Mouse (Mus musculus): ENCODE data around the gene Trappc1. TPM values are rescaled to one million over a fixed set of nuclear protein-coding genes. Genes with fewer than 3 reads are reported as not detected.

The Trappc1 gene
- total RNA-seq, 2 experiments from 2014 or later, result 195 to 219 TPM

DNA sequence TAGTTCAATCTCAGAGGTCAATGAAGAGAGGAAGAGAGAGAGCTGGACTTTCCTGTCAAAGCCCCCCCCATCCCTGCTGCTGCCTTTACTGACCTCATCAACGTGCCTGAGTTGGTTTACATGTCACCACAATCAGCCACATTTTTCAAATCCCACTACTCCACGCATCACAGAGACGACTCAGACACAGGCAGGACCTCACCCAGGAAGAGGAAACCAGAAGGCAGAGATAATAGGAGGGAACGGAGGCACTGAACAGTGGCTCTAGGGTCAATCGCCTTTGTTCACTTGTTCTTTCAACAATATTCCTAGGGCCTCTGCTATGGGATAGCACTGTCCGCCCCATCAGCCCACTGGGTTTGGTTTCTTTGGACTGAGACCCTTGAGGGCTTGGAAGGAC is 3.9 kb downstream of the Trappc1 start:
- ATAC-seq (ENCODE audit: poor library complexity, severe bottlenecking), result no peak

DNA sequence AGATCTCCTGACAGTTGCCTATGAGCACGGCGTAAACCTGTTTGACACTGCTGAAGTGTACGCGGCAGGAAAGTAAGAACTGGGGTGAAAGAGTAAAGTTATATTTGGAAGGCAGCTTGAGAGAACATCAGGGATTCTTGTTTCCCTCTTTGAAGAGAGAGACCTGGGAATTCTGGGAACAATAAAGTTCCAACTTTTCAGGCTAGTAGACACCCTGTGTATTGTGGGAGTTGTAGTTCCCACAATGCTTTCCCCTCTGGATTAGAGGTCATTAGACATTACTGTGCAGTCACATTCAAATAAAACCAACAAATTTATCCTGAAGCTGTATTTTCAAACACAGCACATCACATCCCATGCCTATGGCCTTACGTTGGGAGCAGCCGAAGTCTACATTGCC is 4.7 kb downstream of the Trappc1 start:
- ATAC-seq (ENCODE audit: poor library complexity, severe bottlenecking), result no peak

DNA sequence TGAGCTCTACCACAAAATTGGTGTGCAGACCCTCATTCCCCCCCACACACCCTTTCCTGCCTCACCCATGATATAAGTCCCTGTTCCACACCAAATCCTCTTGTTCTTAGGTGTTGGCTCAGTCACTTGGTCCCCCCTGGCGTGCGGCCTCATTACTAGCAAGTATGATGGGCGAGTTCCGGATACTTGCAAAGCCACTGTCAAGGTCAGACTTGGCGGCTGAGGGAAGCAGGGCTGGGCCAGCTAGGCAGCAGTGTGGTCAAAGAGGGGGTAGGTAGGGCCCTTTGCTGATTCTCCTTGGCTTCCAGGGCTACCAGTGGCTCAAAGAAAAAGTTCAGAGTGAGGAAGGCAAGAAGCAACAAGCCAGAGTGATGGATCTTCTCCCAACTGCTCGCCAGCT is 7.4 kb downstream of the Trappc1 start:
- ATAC-seq (ENCODE audit: poor library complexity, severe bottlenecking), result no peak

DNA sequence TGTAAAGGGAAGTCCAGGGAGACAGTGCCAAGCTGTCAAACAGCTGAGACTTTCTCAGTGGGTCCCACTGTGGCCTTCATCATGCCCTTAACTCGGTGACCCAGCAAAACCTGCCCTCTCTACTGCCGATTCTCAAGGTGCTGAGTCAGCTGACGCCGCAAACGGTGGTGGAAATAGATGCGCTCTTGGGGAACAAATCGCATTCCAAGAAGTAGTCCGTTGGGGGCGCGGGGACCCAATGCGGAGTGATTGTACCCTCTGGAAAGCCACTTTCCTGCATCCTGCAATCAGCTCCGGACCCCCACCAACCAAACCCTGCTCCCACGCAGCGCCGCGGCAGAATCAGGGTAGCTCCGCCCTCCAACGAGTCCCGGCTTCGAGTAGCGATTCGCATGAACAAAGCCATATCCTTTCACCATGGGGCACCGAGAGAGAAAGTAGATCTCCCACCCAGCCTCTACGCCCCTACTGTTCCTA is 8.2 kb downstream of the Trappc1 start:
- ATAC-seq (ENCODE audit: poor library complexity, severe bottlenecking), result peak; percentile 47; the same call in 1 of the 2 replicates

DNA sequence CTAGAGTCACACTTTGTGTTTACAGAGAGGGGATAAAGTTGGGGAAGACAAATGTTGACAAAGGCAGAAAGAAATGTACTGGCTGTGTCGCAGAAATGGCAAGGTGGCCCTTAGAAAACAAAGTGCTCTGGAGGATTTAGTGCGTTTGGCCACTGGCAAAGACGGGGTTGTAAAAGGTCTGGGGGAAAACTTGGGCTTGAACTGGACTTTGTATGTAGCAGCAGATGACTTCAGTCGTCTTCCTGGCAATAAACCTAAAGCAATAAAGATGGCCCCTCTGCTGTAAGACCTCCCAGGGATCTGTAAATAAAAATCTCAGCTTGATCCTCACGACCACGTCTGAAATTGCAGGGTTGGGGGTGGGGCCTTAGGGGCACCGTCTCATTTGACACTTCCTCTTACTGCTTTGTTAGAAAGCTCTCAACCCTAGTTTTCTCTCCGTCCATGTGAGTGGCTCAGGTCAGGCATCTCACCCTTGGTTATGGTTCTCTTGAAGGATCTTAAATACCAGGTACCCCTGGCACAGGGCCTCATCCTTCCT is 9.0 kb downstream of the Trappc1 start:
- ATAC-seq (ENCODE audit: poor library complexity, severe bottlenecking), result no peak

DNA sequence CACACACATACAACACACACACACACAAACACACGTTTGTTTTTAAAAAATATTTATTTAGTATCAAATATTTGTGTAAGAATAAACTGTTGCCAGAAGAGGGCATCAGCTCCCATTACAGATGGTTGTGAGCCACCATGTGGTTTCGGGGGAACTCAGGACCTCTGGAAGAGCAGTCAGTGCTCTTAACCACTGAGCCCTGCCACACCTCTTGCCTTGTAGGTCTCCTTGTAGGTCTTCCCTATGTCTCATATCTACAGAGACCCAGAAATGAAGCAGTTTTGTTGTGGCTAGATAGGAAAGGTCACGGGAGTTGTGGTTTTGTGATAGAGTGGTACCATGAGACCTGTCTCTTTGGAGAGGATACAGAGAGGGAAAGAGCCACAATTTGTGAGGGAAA is 10.1 kb downstream of the Trappc1 start:
- ATAC-seq (ENCODE audit: poor library complexity, severe bottlenecking), result no peak

DNA sequence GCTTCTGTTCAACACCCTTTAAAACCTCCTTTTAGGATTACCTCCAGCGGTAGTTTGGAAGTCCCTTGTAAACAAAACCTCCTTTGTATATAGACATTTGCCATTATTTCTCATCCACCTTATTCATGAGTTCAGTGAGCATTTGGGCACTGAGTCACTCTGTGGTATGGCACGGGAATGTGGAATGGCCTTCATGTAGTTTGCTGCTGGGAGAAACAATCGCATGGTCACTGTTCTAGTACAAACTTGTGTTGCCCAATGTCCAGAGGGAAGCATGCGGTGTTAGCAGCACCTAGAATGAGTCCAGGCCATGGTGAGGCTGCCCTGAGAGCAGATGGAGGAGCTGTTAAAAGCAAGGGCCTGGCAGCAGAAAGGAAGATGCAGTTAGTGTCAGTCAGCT is 11.0 kb downstream of the Trappc1 start:
- no peak for ATAC-seq (ENCODE audit: poor library complexity, severe bottlenecking)

DNA sequence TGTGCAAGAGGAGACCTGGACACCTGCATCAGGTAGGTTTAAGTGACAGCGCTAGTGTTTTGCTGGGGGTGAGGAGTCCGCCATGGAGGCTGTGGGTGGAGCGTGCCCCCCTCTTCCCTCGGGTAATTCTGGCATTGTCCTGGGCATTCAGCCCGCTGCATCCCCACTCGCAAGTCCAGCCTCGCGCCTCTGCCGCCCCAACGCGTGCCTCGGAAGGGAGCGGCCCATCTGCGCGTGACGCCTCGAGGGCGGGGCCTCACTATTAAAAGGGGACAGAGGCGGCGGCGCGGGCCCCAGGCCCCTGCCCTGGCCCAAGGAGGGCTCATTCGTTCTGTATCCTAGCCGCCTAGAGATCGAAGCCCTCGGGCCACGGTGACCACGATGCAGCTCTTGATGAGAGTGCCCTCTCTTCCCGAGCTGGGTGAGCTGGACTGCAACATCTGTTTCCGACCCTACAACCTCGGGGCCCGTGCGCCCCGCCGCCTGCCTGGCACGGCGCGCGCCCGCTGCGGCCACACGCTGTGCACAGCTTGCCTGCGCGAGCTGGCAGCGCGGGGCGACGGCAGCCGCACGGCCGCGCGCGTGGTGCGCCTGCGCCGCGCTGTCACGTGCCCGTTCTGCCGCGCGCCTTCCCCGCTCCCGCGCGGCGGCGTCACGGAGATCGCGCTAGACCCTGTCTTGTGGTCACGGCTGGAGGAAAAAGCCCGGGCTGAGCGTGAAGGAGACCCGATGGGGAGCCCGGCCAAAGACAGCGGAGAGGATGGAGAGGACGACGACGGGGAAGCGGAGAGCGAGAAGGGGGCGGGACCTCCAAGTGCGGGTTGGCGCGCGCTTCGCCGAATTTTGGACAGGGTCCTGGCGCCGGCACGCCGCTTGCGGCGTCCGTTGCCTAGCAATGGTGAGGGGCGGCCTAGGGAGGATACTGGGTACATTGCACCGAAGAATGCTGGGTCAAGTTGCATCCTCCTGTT is 16.7 kb downstream of the Trappc1 start, which contains the start of gene Rnf227:
TSS of gene Rnf227 (plus strand) at position 301 of the 971 bp plus-strand sequence.
- ATAC-seq (ENCODE audit: poor library complexity, severe bottlenecking), result peak; percentile 77

DNA sequence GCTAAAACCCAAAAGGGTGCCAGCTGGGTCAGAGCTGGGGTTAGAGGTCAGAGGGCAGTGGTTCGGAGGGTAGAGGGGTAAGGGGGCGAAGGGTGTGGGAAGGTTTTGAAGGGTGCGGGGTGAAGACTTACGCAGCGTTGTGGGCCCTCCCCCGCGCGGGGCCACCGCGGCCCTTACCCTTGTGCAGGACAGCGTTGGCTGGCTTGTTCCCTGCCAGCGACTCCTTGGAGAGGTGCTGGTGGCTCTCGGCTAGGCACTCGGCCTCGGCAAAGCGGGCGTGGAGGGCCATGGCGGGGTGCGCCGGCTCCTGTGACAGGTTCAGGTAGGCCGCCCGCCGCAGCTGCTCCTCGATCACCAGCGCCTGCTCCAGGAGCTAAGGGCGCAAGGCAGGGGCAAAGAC is 22.7 kb downstream of the Trappc1 start:
- ATAC-seq (ENCODE audit: poor library complexity, severe bottlenecking), result no peak

DNA sequence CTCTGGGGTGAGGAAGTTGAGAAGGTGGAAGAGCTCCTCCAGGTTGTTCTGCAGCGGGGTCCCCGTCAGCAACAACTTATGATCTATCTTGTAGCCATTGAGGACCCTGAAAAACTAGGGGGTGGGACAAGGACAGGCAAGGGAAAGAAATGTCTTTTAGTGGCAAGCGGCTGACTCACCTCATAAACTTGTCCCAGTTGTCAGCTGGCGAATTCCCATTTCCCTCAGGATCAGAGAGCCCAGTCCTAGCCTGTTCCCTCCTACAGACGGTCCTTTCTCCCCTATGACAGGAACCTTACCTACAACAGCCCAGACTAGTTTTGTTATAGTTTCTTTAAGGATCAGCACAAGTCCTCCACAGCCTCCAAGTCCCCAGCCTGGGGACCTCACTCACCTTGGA is 32.8 kb downstream of the Trappc1 start:
- ATAC-seq (ENCODE audit: poor library complexity, severe bottlenecking), result no peak

DNA sequence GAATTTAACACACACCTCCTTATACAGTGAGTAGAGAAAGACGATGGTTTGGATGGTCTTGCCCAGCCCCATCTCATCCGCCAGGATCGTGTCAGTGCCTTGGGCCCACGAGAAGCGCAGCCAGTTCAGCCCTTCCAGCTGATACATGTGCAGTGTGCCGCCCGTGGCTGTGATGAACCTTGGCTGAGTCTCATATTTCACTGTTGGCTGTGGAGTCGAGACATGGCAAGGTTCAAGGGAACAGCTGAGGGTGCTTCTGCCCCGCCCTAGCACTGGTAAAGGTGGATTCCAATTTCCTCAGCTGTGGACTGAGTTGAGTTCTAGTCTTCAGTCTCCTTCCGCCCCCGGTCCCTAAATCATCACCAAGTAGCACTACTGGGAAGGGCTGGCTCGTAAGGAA is 33.9 kb downstream of the Trappc1 start:
- no peak for ATAC-seq (ENCODE audit: poor library complexity, severe bottlenecking)

DNA sequence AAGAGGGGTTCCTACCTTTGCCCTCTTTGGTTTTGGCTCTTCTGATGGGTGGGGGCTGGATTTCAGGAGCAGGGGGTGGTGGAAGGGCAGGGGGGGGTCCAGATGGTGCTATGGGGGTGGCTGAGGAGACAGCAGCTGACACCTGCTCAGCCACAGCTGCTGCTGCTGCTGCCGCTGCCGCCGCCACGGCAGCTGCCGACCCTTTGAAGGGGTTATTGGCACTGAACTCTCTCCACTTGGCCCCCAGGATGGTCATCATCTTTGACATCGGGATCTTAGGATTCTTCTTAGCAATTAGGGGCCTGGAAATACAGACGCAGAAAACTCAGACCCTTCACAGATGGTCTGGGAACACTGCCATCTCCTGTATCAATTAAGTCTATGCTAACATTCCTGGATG is 38.2 kb downstream of the Trappc1 start:
- ATAC-seq (ENCODE audit: poor library complexity, severe bottlenecking), result no peak

DNA sequence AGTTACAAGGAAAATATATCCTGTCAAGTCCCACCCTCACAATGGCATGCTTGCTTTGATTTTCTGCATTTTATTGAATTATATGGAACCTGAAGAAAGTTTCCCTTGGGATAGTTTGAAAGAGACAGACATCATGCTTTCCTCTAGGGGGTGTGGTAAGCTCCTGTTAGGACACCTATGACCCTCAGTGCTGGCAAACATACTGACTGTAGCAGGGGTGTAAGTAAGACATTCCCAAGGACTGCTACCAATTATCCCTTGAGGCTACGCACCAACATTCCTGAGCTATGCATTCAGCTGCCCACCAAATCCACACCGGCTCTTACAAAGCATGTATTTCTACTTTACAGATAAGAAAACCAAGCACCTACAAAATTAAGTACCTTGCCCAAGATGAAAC is 38.7 kb downstream of the Trappc1 start:
- no peak for ATAC-seq (ENCODE audit: poor library complexity, severe bottlenecking)

DNA sequence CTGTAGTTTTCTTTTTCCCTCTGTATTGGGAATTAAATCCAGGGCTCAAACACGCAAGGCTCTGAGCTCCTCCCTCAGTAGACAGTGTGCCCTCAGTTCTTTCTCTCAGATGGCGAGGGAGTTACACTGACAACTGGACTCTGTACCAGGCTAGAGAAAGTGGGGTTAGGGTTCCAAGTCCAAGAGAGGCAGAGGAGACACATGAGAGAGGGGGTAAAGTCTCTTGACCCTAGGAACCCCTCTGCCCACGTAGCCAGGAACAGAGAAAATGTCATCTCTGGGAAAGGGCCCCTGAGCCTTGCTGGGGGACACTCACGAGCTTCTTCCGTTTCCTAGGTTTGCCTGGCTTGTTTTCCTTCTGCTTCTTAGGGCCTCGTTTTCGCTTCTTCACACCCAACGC is 40.6 kb downstream of the Trappc1 start:
- no peak for ATAC-seq (ENCODE audit: poor library complexity, severe bottlenecking)

DNA sequence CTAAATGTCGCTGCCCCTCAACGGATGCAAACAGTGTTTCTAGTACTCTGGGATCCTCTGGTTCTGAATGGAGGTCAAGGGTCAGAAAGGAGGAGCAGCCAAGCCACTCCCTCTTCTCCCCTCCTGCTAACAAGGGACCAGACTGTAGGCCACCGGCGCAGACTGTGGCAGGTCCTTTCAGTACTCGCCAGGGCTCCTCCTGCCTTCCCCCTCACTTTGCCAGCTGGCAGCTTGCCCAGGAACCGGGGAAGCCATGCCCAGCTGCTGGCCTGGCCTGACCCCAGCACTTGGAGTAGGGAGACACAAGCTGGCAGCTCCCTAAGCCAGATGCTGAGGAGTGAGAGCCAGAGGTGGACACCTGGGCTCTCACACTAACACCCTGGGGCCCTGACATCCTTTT is 41.1 kb downstream of the Trappc1 start:
- ATAC-seq (ENCODE audit: poor library complexity, severe bottlenecking), result no peak

DNA sequence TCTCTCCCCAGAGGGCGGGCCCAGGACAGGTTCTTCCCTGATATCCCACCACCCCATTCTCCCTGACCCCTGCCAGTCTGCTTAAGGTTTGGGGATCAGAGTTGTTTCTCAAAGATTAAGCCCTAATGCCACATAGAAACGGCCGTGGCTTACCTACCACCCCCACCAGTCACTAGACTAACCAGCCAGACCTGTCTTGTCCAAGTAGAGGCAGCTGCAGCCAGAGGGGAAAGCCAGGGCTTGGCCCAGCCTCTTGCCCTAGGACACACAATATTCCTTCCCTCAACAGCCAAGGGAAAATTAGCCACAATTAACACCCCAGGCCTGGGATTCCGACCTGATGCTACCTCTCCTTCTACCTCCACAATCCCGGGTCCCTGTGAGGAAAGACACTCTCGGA is 41.9 kb downstream of the Trappc1 start:
- ATAC-seq (ENCODE audit: poor library complexity, severe bottlenecking), result no peak

DNA sequence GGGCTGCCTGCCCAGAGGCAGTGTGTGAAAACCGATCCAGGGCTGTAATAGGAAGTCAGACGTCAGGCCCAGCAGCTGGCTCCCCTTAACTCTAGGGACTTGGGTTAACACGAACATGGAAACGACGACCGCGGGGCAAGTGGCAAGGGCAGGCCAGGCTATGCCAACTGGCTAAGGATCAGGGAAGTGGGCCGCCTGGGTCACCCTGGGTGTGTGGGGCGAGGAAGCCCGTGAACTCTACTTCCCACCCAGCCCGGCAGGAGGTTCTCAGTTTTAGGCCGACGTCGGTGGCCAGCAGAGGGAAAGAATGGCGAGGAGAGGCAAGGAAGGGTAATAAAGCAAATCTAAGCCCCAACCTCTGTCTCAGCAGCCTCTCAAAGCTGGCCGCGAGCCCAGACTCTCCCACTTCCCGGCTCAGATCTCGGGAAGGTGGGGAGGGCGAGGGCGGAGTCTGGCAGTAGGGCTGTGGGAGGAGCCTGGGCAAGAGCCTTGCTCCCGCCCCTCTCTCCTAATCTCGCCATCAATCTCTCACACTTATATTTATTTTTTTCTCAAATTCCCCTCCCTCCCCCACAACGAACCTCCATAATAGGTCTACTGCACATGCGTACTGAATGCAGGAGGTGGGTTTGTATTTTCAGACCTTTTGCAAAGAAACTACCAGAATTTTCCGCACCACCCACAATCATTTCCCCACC is 42.5 kb downstream of the Trappc1 start:
- peak; percentile 78 for ATAC-seq (ENCODE audit: poor library complexity, severe bottlenecking)

DNA sequence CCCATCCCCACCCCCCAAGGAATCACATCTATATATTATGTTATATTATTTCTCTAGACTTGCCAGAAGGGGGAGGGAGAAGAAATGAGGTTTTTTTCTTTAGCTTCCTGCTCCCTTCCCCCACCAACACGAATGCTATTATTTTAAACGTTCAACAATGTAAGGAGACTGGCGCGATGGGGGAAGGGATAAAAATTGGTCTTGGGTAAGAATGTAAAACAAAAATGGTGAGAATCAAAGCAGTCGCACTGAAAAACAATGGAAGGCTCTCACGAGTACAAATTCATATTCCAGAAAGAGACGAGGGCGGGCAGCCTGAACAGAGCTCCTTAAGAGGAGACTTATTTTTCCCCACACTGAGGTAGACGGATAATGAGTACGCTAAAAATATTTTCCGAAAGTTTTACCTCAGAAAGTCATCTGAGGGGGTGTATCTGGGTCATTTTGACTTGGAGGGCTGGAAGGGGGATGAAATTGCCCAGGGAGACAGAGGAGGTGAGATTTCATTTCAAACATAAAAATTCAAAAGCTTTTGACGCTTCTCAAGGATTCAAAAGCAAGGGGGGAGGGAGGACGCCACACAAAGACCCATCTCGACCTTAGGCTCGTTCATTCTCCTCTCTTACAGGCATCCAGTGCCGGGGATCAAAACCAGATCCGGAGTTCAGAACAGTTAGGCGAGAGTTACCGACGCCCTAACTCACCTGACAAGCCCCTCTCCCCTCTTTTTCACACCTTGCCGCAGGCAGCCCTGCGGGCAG is 43.3 kb downstream of the Trappc1 start:
- no peak for ATAC-seq (ENCODE audit: poor library complexity, severe bottlenecking)

DNA sequence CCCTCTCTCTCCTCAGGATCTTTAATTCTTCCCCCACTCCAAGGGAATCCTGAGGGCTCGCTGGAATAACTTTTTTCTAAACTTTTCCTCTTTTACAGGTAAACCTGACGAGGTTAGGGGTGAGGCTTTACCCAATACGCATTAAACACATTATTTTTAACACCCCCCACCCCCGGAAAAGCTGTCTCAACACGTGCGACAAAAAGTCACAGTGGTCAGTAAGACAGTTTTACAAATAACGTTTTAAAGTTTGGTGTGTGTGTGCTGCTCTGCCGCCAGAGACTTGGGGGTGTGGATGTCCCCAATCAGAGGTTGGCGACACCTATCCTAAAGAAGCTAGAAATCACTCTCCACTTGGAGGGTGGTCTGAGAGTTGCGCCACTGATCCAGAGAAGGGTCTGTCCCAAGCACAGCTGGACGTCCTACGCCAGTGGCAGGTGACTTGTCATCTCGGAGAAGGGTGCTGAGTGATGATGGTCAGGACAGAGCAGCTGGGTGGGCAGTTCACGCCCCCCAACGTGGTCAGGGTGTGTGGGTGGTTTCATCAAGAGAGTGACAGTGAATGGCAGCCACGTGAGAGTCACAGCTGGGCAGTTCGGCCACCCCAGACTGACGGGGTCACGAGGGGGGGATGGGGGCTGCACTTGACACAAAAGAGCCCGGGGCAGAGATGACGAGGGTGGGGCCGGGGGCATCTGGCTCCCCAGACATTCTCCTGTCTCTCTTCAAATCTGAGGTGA is 44.0 kb downstream of the Trappc1 start:
- ATAC-seq (ENCODE audit: poor library complexity, severe bottlenecking), result no peak
